Mouse (Mus musculus) liver, adult 2 months (tissue): ENCODE results near the gene Acss2. TPM values are rescaled to one million over a fixed set of nuclear protein-coding genes. Genes with fewer than 3 reads are reported as not detected.
A peak's percentile ranks its signal among the peaks of the same experiment; 100 is the strongest.

Experiments used
- DNase-seq: peaks from one replicate; pipeline ENCODE4 v3.0.0-alpha.2; 2011; ENCODE audit warnings: low read depth, low spot score; ENCODE audit errors: extremely low read depth
- H3K27ac ChIP-seq: fragments of 200-500 bp; replicated peaks from 2 replicates; pipeline ENCODE4 v1.5.1; 2012; ENCODE audit warnings: low read depth, mild to moderate bottlenecking, control low read depth, inconsistent platforms, low read length; ENCODE audit not compliant: insufficient read depth
- H3K27me3 ChIP-seq: fragments of 200-500 bp; 2 replicates; pipeline ENCODE4 v1.6.1; 2012; ENCODE audit warnings: mild to moderate bottlenecking, moderate library complexity, low read length, inconsistent platforms; ENCODE audit not compliant: control insufficient read depth, insufficient read depth
- H3K36me3 ChIP-seq: fragments of 200-500 bp; 2 replicates; pipeline ENCODE4 v1.6.1; 2012; ENCODE audit warnings: low read length, inconsistent platforms; ENCODE audit not compliant: control insufficient read depth, insufficient read depth
- H3K4me1 ChIP-seq: fragments of 200-500 bp; 2 replicates; pipeline ENCODE4 v1.6.1; 2011; ENCODE audit warnings: low read length; ENCODE audit not compliant: control insufficient read depth, insufficient read depth
- H3K4me3 ChIP-seq: fragments of 200-500 bp; 2 replicates; pipeline ENCODE4 v1.5.1; 2011; ENCODE audit warnings: low read depth, mild to moderate bottlenecking, control low read depth, low read length, moderate library complexity; ENCODE audit not compliant: insufficient read depth
- H3K79me2 ChIP-seq: fragments of 200-500 bp; 2 replicates; pipeline ENCODE4 v1.6.1; 2012; ENCODE audit warnings: inconsistent platforms, mild to moderate bottlenecking, low read length, moderate library complexity; ENCODE audit not compliant: control insufficient read depth, insufficient read depth
- H3K9ac ChIP-seq: fragments of 200-500 bp; 2 replicates; pipeline ENCODE4 v1.6.1; 2012; ENCODE audit warnings: low read depth, mild to moderate bottlenecking, control low read depth, inconsistent platforms, low read length
- CTCF ChIP-seq: fragments of 200-500 bp; IDR thresholded peaks from 2 replicates; pipeline ENCODE4 v1.5.1; 2011; ENCODE audit warnings: low read depth, low read length, control low read depth
- POLR2A ChIP-seq: fragments of 200-500 bp; IDR thresholded peaks from 2 replicates; pipeline ENCODE4 v1.6.1; 2011; ENCODE audit warnings: low read length, control low read depth; ENCODE audit not compliant: insufficient read depth; ENCODE audit errors: extremely low read depth
- WGBS: fragments of 180-500 bp; shearing (Covaris S2); methylation state at CpG from one replicate; pipeline ENCODE4 v1.1.7; 2018; 5-methylcytosine and 5-hydroxymethylcytosine counted together
- polyA plus RNA-seq: library from polyadenylated mRNA; depleted of rRNA; stranded (reverse); fragments of >200 nt; gene quantifications from 2 replicates; pipeline ENCODE4 v1.2.3, GENCODE M21; 2012
- total RNA-seq: library from RNA; depleted of rRNA; stranded (reverse); fragments of >200 nt; gene quantifications from 2 replicates; pipeline ENCODE4 v1.2.3, GENCODE M21; 2014

Acss2 gene
- total and polyA plus RNA-seq, 2 experiments: 248 to 297 TPM

GRCm38 (mm10) chr2:155540822-155541458, 23.2 kb downstream of the Acss2 start:
- WGBS: 23% methylated on average over 6 of the region's 6 CpGs
- no peaks in the 10 kb centered on the region for H3K27me3 ChIP-seq
- H3K9ac ChIP-seq: no peak overlapping the region
- peaks cover 4% of the 10 kb centered on the region; the same call in 1 of the 2 replicates for H3K79me2 ChIP-seq
- TF ChIP-seq CTCF (no peak), POLR2A (no peak)
- H3K4me3 ChIP-seq: no peak overlapping the region
- peaks cover 5% of the 10 kb centered on the region; the same call in 1 of the 2 replicates for H3K36me3 ChIP-seq
- DNase-seq: peak; percentile 63
- peaks cover 19% of the 10 kb centered on the region for H3K4me1 ChIP-seq
- peak overlapping the region; percentile 56 for H3K27ac ChIP-seq

GRCm38 (mm10) chr2:155546955-155547354, 29.2 kb downstream of the Acss2 start:
- Histone ChIP-seq H3K27me3 (no peaks in the 10 kb centered on the region), H3K4me1 (peaks cover 3% of the 10 kb centered on the region), H3K4me3 (no peak overlapping the region), H3K36me3 (peaks cover 30% of the 10 kb centered on the region), H3K27ac (no peak overlapping the region), H3K9ac (no peak overlapping the region), H3K79me2 (no peaks in the 10 kb centered on the region; the same call in 1 of the 2 replicates)
- no peak for TF ChIP-seq POLR2A
- no peak for TF ChIP-seq CTCF
- WGBS: 24% methylated on average over 1 of the region's 1 CpGs
- DNase-seq: peak; percentile 55

GRCm38 (mm10) chr2:155552336-155552735, 34.6 kb downstream of the Acss2 start:
- TF ChIP-seq CTCF (no peak), POLR2A (no peak)
- Histone ChIP-seq H3K36me3 (peaks cover 63% of the 10 kb centered on the region), H3K79me2 (no peaks in the 10 kb centered on the region), H3K27ac (no peak overlapping the region), H3K27me3 (no peaks in the 10 kb centered on the region), H3K9ac (no peak overlapping the region), H3K4me3 (no peak overlapping the region), H3K4me1 (no peaks in the 10 kb centered on the region)
- DNase-seq: no peak

- Histone ChIP-seq H3K4me3 (no peak overlapping the region), H3K36me3 (peaks cover 65% of the 10 kb centered on the region), H3K4me1 (no peaks in the 10 kb centered on the region), H3K79me2 (no peaks in the 10 kb centered on the region), H3K27me3 (no peaks in the 10 kb centered on the region), H3K9ac (no peak overlapping the region), H3K27ac (no peak overlapping the region)
- TF ChIP-seq CTCF (no peak), POLR2A (no peak)
- DNase-seq: no peak
Measured at GRCm38 (mm10) chr2:155552949-155553354, 35.2 kb downstream of the Acss2 start.

DNA sequence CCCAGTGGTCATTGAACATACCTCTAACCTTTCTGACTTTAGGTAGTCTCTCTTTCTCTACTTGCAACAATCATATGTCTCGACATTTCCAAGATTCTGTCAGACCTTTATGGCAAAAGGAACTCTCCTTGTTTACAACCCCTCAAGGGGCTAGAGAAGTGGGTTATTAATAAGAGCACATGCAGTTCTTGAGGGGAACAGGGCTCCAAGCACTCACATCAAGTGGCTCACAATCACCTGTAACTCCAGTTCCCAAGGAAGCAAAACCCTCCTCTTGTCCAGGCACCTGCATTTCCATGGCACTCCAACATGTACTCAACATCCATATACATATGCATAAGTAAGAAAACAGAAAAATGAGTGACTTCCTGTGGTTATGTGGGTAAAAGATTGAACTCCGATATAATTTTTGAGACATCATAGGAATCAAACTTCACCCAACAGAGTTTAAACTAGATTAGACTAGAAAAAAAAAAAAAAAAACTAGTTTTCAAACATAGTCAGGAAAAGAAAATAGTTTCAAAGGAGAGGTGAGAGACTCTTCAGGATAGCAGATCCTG, 36.8 kb downstream of the Acss2 start:
- TF ChIP-seq POLR2A (no peak), CTCF (no peak)
- Histone ChIP-seq H3K27ac (no peak overlapping the region), H3K36me3 (peaks cover 72% of the 10 kb centered on the region), H3K79me2 (no peaks in the 10 kb centered on the region), H3K4me1 (no peaks in the 10 kb centered on the region), H3K4me3 (no peak overlapping the region), H3K27me3 (no peaks in the 10 kb centered on the region), H3K9ac (no peak overlapping the region)
- DNase-seq: no peak
- 96% methylated on average over 2 of the region's 2 CpGs for WGBS

DNA sequence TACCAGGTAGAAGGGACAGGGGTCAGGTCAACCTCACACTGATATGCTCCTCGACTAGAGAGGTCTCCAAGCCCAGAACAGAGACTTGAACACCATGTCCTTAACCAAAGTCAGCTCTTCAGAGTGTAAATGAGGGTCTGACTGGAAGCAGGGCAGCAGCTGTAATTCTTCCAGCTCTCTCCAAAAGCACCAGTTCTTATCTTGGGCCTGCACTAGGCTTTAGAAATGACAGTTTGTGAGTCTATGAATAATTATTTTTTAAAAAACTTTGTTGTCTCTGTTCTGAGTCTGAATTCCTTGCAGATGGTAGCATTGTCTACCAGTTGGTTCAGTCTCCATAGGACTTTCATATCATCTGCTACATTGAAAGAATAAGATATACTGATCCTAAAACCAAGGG, 44.5 kb downstream of the Acss2 start:
- no peak for TF ChIP-seq POLR2A
- no peak for TF ChIP-seq CTCF
- Histone ChIP-seq H3K4me1 (no peaks in the 10 kb centered on the region), H3K27me3 (no peaks in the 10 kb centered on the region), H3K79me2 (no peaks in the 10 kb centered on the region), H3K4me3 (no peak overlapping the region), H3K27ac (no peak overlapping the region), H3K9ac (no peak overlapping the region), H3K36me3 (peaks cover 80% of the 10 kb centered on the region)
- 39% methylated on average over 1 of the region's 1 CpGs for WGBS
- no peak for DNase-seq
